Mouse (Mus musculus) small intestine, adult 2 months (tissue): ENCODE measurements around the gene Prim1. TPM values are rescaled to one million over a fixed set of nuclear protein-coding genes. Genes with fewer than 3 reads are reported as not detected.
"Not testable (repeated sequence)": the region's sequence is repeated elsewhere in the genome, so short reads cannot be mapped to it uniquely, and the experiment has no call there.

Experiments
- H3K27ac ChIP-seq: fragments of 200-500 bp; 2 replicates; pipeline ENCODE4 v1.5.1; 2012; ENCODE audit warnings: low read depth, low read length, control low read depth, inconsistent platforms; ENCODE audit not compliant: insufficient read depth
- H3K27me3 ChIP-seq: fragments of 200-500 bp; 2 replicates; pipeline ENCODE4 v1.6.1; 2012; ENCODE audit warnings: mild to moderate bottlenecking, moderate library complexity, low read length, inconsistent platforms; ENCODE audit not compliant: control insufficient read depth, insufficient read depth
- H3K36me3 ChIP-seq: fragments of 200-500 bp; 2 replicates; pipeline ENCODE4 v1.6.1; 2012; ENCODE audit warnings: mild to moderate bottlenecking, low read length, control low read depth, inconsistent platforms; ENCODE audit not compliant: control insufficient read depth, insufficient read depth
- H3K4me1 ChIP-seq: fragments of 200-500 bp; 2 replicates; pipeline ENCODE4 v1.6.1; 2012; ENCODE audit warnings: low read length, inconsistent platforms, mixed read lengths; ENCODE audit not compliant: control insufficient read depth, insufficient read depth, insufficient read length
- H3K4me3 ChIP-seq: fragments of 200-500 bp; 2 replicates; pipeline ENCODE4 v1.5.1; 2012; ENCODE audit warnings: low read depth, mild to moderate bottlenecking, control low read depth, inconsistent platforms, low read length, moderate library complexity
- CTCF ChIP-seq: fragments of 200-500 bp; IDR thresholded peaks from 2 replicates; pipeline ENCODE4 v1.5.1; 2012; ENCODE audit warnings: low read depth, mild to moderate bottlenecking, control low read depth, inconsistent platforms, low read length, moderate library complexity, mixed read lengths; ENCODE audit not compliant: insufficient replicate concordance, insufficient read length; ENCODE audit errors: extremely low read depth
- POLR2A ChIP-seq: fragments of 200-500 bp; IDR thresholded peaks from 2 replicates; pipeline ENCODE4 v1.6.1; 2012; ENCODE audit warnings: low read depth, mild to moderate bottlenecking, control low read depth, inconsistent platforms, low read length, moderate library complexity
- WGBS: fragments of 180-500 bp; shearing (Covaris S2); methylation state at CpG from one replicate; pipeline ENCODE4 v1.1.7; 2018; 5-methylcytosine and 5-hydroxymethylcytosine counted together
- polyA plus RNA-seq: library from polyadenylated mRNA; depleted of rRNA; stranded (reverse); fragments of >200 nt; gene quantifications from 2 replicates; pipeline ENCODE4 v1.2.3, GENCODE M21; 2012

Gene Prim1
- polyA plus RNA-seq, 1 experiment: 1.5 TPM

DNA sequence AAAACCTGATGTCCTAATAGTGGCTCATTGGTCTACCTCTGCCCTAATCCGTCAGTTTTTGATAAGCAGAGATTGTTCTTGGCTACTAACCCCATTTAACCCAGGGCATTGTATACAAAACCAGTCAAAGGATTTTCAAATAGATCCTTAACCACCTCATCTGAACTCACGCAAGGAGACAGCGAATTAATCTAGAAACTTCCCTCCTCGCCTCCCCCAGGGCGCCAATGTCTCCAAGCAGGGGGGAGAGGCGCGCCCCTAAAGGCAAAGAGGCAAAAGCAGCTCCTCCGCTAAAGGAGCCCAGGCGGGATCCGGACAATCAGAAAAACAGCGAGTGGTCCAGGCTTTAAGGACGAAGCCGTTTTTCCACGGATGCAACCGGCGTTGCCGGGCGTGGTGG, 43.2 kb downstream of the Prim1 start:
- no peak for TF ChIP-seq CTCF
- TF ChIP-seq POLR2A: no peak
- WGBS: under 1% methylated on average over 18 of the region's 18 CpGs
- H3K36me3 ChIP-seq: no peaks in the 10 kb centered on the region; the same call in 1 of the 2 replicates
- peak overlapping the region; percentile 80 for H3K27ac ChIP-seq
- peaks cover 3% of the 10 kb centered on the region; the same call in 1 of the 2 replicates for H3K4me1 ChIP-seq
- peak overlapping the region; percentile 81 for H3K4me3 ChIP-seq
- H3K27me3 ChIP-seq: no peaks in the 10 kb centered on the region

GRCm38 (mm10) chr10:128058601-128059151, 43.7 kb downstream of the Prim1 start, which contains the start of gene Ptges3:
Gene Ptges3 (plus strand): TSS chr10:128058954.
- Histone ChIP-seq H3K36me3 (peaks cover 3% of the 10 kb centered on the region; the same call in 1 of the 2 replicates), H3K4me1 (peaks cover 3% of the 10 kb centered on the region; the same call in 1 of the 2 replicates), H3K4me3 (peak within 1 kb of the TSS; percentile 81), H3K27me3 (no peaks in the 10 kb centered on the region), H3K27ac (peak within 1 kb of the TSS; percentile 87)
- under 1% methylated on average over 72 of the region's 72 CpGs for WGBS
- TF ChIP-seq CTCF: no peak
- no peak; the same call in 1 of the 2 replicates for TF ChIP-seq POLR2A

DNA sequence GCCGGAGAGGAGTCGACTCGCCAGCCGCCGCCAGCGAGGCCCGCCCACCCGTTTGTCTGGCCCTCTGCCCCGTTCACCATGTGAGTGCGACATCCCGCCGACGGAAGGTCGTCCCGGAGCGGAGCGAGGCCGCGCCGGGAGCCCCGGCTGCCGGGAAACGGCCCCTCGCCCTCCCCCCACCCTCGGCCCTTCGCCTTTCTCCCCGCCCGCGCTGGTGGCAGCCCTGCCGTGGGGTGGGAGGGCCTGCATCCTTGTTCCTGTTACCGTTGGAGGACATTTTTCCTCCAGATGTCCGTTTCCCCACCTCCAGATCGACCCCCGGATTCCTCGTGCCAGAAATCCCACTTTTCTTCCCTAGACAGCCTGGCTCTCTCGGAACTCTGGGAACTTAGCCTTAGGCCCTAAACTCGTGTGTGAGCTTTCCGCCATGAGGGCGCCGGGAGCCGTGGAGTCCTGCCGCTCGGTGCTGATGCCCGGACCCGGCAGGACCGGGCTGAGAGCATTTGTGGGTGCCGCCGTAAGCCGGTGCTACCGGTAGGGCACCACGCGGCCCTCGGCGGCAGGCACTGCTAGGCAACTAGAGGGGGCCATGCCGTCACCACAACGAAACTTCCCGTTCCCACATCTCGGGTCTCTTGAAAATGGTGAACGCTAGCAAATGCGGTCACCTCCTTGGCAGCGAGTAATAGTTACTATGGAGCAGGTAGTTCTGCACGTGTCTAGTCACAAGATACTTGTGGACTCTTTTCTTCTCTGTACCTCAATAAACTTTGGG, 44.4 kb downstream of the Prim1 start:
- peaks cover 3% of the 10 kb centered on the region; the same call in 1 of the 2 replicates for H3K4me1 ChIP-seq
- H3K4me3 ChIP-seq: peak overlapping the region; percentile 81
- TF ChIP-seq CTCF: no peak
- no peak for TF ChIP-seq POLR2A
- under 1% methylated on average over 62 of the region's 62 CpGs for WGBS
- no peaks in the 10 kb centered on the region for H3K27me3 ChIP-seq
- peaks cover 4% of the 10 kb centered on the region; the same call in 1 of the 2 replicates for H3K36me3 ChIP-seq
- peak overlapping the region; percentile 87 for H3K27ac ChIP-seq

DNA sequence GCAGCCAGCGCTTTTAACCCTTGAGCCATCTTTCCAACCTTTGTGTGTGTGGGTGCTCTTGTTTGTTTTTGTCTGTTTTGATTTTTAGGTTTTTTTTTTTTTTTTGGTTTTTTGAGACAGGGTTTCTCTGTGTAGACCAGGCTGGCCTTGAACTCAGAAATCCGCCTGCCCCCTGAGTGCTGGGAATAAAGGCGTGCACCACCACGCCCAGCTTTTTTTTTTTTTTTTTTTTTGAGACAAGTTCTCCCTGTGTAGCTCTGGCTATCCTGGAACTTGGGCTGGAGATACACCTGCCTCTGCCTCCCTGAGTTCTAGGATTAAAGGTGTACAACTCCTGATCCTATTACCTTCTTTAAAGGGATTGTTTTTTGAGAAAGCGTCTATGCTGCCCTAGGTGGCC, 46.1 kb downstream of the Prim1 start:
- peaks cover 4% of the 10 kb centered on the region; the same call in 1 of the 2 replicates for H3K36me3 ChIP-seq
- H3K4me3 ChIP-seq: no peak overlapping the region
- 49% methylated on average over 5 of the region's 5 CpGs for WGBS
- H3K27me3 ChIP-seq: no peaks in the 10 kb centered on the region
- no peak overlapping the region for H3K27ac ChIP-seq
- TF ChIP-seq POLR2A (no peak), CTCF (no peak)
- H3K4me1 ChIP-seq: peaks cover 6% of the 10 kb centered on the region; the same call in 1 of the 2 replicates

- Histone ChIP-seq H3K27me3 (no peaks in the 10 kb centered on the region), H3K27ac (no peak overlapping the region), H3K36me3 (peaks cover 9% of the 10 kb centered on the region; the same call in 1 of the 2 replicates), H3K4me1 (peaks cover 6% of the 10 kb centered on the region; the same call in 1 of the 2 replicates), H3K4me3 (no peak overlapping the region)
- WGBS: 77% methylated on average over 6 of the region's 6 CpGs
- no peak for TF ChIP-seq POLR2A
- TF ChIP-seq CTCF: no peak
Measured at GRCm38 (mm10) chr10:128062221-128062989, 47.4 kb downstream of the Prim1 start.

- TF ChIP-seq POLR2A (no peak), CTCF (no peak)
Measured at GRCm38 (mm10) chr10:128066072-128066471, 51.1 kb downstream of the Prim1 start.

DNA sequence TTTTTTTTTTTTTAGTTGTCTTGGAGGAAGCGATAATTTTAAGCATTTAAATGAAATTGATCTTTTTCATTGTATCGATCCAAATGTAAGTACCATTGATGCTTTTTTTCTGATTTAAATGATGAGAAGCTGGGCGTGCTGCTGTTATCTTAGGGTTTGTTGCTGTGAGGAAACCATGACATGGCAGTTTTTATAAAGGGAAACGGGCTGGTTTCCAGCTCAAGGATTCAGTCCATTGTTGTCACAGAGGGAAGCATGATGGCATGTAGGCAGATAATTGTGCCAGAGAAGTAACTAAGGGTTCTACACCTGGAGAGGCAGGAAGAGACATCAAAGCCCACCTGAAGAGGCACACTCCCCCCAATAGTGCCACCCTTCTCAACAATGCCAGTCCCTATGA, 54.2 kb downstream of the Prim1 start:
- H3K27me3 ChIP-seq: no peaks in the 10 kb centered on the region
- 83% methylated on average over 4 of the region's 4 CpGs for WGBS
- H3K4me1 ChIP-seq: 0 out of 2 replicates have a peak, but pooled peaks cover 2% of the 10 kb centered on the region
- TF ChIP-seq CTCF: no peak
- no peak for TF ChIP-seq POLR2A
- H3K4me3 ChIP-seq: no peak overlapping the region
- H3K36me3 ChIP-seq: peaks cover 45% of the 10 kb centered on the region
- H3K27ac ChIP-seq: no peak overlapping the region

More at GRCm38 (mm10) chr10:128066072-128066471, 51.1 kb downstream of the Prim1 start:
- Histone ChIP-seq H3K36me3 (peaks cover 27% of the 10 kb centered on the region), H3K4me1 (0 out of 2 replicates have a peak, but pooled peaks cover 2% of the 10 kb centered on the region), H3K27ac (no peak overlapping the region), H3K27me3 (no peaks in the 10 kb centered on the region), H3K4me3 (no peak overlapping the region)
- 66% methylated on average over 5 of the region's 5 CpGs for WGBS

DNA sequence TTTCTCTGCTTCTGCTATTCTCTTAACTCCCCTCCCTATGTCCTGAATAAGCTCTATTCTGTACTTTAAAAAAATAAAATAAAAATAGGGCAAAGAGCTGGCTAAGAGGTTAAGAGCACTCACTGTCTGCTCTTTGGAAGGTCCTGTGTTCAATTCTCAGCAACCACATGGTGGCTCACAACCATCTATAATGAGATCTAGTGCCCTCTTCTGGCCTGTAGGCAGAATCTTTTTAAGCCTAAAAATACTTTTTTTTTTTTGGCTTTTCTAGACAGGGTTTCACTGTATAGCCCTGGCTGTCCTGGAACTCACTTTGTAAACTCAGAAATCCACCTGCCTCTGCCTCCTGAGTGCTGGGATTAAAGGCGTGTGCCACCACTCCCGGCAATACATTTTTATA, 55.5 kb downstream of the Prim1 start:
- 76% methylated on average over 2 of the region's 2 CpGs for WGBS
- H3K36me3 ChIP-seq: peaks cover 51% of the 10 kb centered on the region
- H3K4me3 ChIP-seq, H3K27me3 ChIP-seq, H3K4me1 ChIP-seq, H3K27ac ChIP-seq: not testable (repeated sequence)

- H3K27ac ChIP-seq, H3K4me3 ChIP-seq, H3K4me1 ChIP-seq, H3K27me3 ChIP-seq: not testable (repeated sequence)
- H3K36me3 ChIP-seq: peaks cover 22% of the 10 kb centered on the region
- 81% methylated on average over 5 of the region's 5 CpGs for WGBS
Measured at GRCm38 (mm10) chr10:128078269-128078668, 63.3 kb downstream of the Prim1 start.
